Mouse (Mus musculus) liver, embryonic 14.5 days (tissue): ENCODE data around the gene Vmn1r173. TPM values are rescaled to one million over a fixed set of nuclear protein-coding genes. Genes with fewer than 3 reads are reported as not detected.
"Not testable (repeated sequence)": the region's sequence is repeated elsewhere in the genome, so short reads cannot be mapped to it uniquely, and the experiment has no call there.

Source experiments
- ATAC-seq: fragments of 200-750 bp; cut with Nextera tagmentation; 2 replicates; pipeline ENCODE4 v1.8.0; 2017; ENCODE audit warnings: moderate number of reproducible peaks, mild to moderate bottlenecking, moderate library complexity; ENCODE audit not compliant: insufficient read depth
- DNase-seq, 3 experiments: peaks; one replicate each; pipeline ENCODE4 v3.0.0-alpha.2; 2012 to 2013; ENCODE audit warnings: low read depth in 3 of 3, low spot score in 3 of 3
- H3K27ac ChIP-seq: fragments of 300-500 bp; sonication (generic); 2 replicates; pipeline ENCODE4 v1.5.1; 2014; ENCODE audit warnings: moderate library complexity, mild to moderate bottlenecking, control low read depth, inconsistent platforms
- H3K27me3 ChIP-seq: fragments of 300-500 bp; sonication (generic); 2 replicates; pipeline ENCODE4 v1.6.1; 2014; ENCODE audit warnings: mild to moderate bottlenecking, low read length, moderate library complexity; ENCODE audit not compliant: control insufficient read depth, insufficient read depth
- H3K36me3 ChIP-seq: fragments of 300-500 bp; sonication (generic); replicated peaks from 2 replicates; pipeline ENCODE4 v1.6.1; 2014; ENCODE audit warnings: low read depth; ENCODE audit not compliant: control insufficient read depth, insufficient read depth
- H3K4me1 ChIP-seq, 2 experiments: fragments of 200-500 bp in 1 of 2; fragments of 300-500 bp in 1 of 2; sonication (generic) in 1 of 2; replicated peaks; 2 replicates each; pipeline ENCODE4 v1.6.1; 2012 to 2014; ENCODE audit warnings: antibody characterized with exemption in 1 of 2, inconsistent platforms in 1 of 2, low read length in 1 of 2; ENCODE audit not compliant: control insufficient read depth in 2 of 2, insufficient read depth in 2 of 2
- H3K4me2 ChIP-seq: fragments of 300-500 bp; sonication (generic); 2 replicates; pipeline ENCODE4 v1.6.1; 2014; ENCODE audit warnings: low read depth, mild to moderate bottlenecking, control low read depth, moderate library complexity
- H3K4me3 ChIP-seq, 2 experiments: fragments of 200-500 bp in 1 of 2; fragments of 300-500 bp in 1 of 2; sonication (generic) in 1 of 2; 2 replicates each; pipeline ENCODE4 v1.5.1; 2012 to 2014; ENCODE audit warnings: low read depth in 2 of 2, low read length in 2 of 2, mild to moderate bottlenecking in 2 of 2, control low read depth in 1 of 2, inconsistent platforms in 1 of 2, moderate library complexity in 1 of 2; ENCODE audit not compliant: insufficient read depth in 1 of 2
- H3K9ac ChIP-seq: fragments of 300-500 bp; sonication (generic); replicated peaks from 2 replicates; pipeline ENCODE4 v1.6.1; 2014; ENCODE audit warnings: mild to moderate bottlenecking, control low read depth, moderate library complexity
- H3K9me3 ChIP-seq: fragments of 300-500 bp; sonication (generic); 2 replicates; pipeline ENCODE4 v1.6.1; 2016; ENCODE audit warnings: low read length, mixed read lengths; ENCODE audit not compliant: control insufficient read depth
- CTCF ChIP-seq: IDR thresholded peaks from 2 replicates; pipeline ENCODE4 v1.5.1; 2016; ENCODE audit warnings: antibody characterized with exemption, low read depth, control low read depth
- EP300 ChIP-seq: IDR thresholded peaks from 2 replicates; pipeline ENCODE4 v1.6.1; 2016; ENCODE audit warnings: antibody characterized with exemption, low read depth
- WGBS: fragments of 180-500 bp; shearing (Covaris S2); extraction: QIAGEN DNeasy Blood & Tissue Kit; methylation state at CpG from one replicate; pipeline ENCODE4 v1.1.7; 2014; ENCODE audit not compliant: insufficient replicate concordance; 5-methylcytosine and 5-hydroxymethylcytosine counted together
- polyA plus RNA-seq, 2 experiments: library from polyadenylated mRNA; depleted of rRNA in 1 of 2; stranded (reverse) in 1 of 2; unstranded in 1 of 2; fragments of >200 nt; fragmentation: Nextera tagmentation in 1 of 2; extraction: Ambion mirVana in 1 of 2; gene quantifications; 2 replicates each; pipeline versions ENCODE4 v1.2.1 to v1.2.3; 2012 to 2014

Vmn1r173 gene
- polyA plus RNA-seq (2012; rRNA removed) = not detected in 2 replicates
- polyA plus RNA-seq (2014; fragmentation: Nextera tagmentation; extraction: Ambion mirVana) = not detected in 2 replicates

- DNase-seq, H3K36me3 ChIP-seq, ATAC-seq, H3K4me1 ChIP-seq, H3K4me2 ChIP-seq, H3K9me3 ChIP-seq, H3K4me3 ChIP-seq, H3K9ac ChIP-seq, H3K27ac ChIP-seq, H3K27me3 ChIP-seq: not testable (repeated sequence)
- WGBS = 21% methylated on average over 1 of the region's 1 CpGs
Measured at GRCm38 (mm10) chr7:23700403-23700802, at the start of gene Vmn1r173. Gene Vmn1r173 (plus strand): TSS chr7:23700703.

GRCm38 (mm10) chr7:23658016-23658415 is 42.5 kb upstream of the Vmn1r173 start, which contains the start of gene Vmn1r172:
Gene Vmn1r172 (plus strand): TSS chr7:23658316.
- 50% methylated on average over 2 of the region's 2 CpGs for WGBS
- no peaks in the 10 kb centered on the region for H3K36me3 ChIP-seq
- ATAC-seq (no peak), DNase-seq (no peak)
- H3K4me1 ChIP-seq = no peaks in the 10 kb centered on the region
- TF ChIP-seq CTCF = no peak
- no peak for TF ChIP-seq EP300
- no peak within 1 kb of the TSS for H3K4me2 ChIP-seq
- no peaks in the 10 kb centered on the region for H3K27me3 ChIP-seq
- no peaks in the 10 kb centered on the region for H3K9me3 ChIP-seq
- H3K4me3 ChIP-seq = no peak within 1 kb of the TSS
- no peak within 1 kb of the TSS for H3K27ac ChIP-seq
- no peak within 1 kb of the TSS for H3K9ac ChIP-seq

GRCm38 (mm10) chr7:23751970-23752369 is 51.5 kb downstream of the Vmn1r173 start, which contains the start of gene Vmn1r174:
Gene Vmn1r174 (plus strand): TSS chr7:23752270.
- WGBS = 13% methylated on average over 1 of the region's 1 CpGs
- not testable (repeated sequence) for H3K36me3 ChIP-seq, H3K27me3 ChIP-seq, H3K4me1 ChIP-seq, H3K9me3 ChIP-seq, H3K4me3 ChIP-seq, ATAC-seq, H3K9ac ChIP-seq, H3K27ac ChIP-seq, DNase-seq, H3K4me2 ChIP-seq

Other genes with a start within 250 kb of the Vmn1r173 start
- not detected in 2 replicates for gene Vmn1r167, start 193.5 kb upstream of the Vmn1r173 start, polyA plus RNA-seq (2012; rRNA removed)
- not detected in 2 replicates for gene Vmn1r167, start 193.5 kb upstream of the Vmn1r173 start, polyA plus RNA-seq (2014; fragmentation: Nextera tagmentation; extraction: Ambion mirVana)
- not detected in 2 replicates for gene Vmn1r168, start 161.0 kb upstream of the Vmn1r173 start, polyA plus RNA-seq (2012; rRNA removed)
- not detected in 2 replicates for gene Vmn1r168, start 161.0 kb upstream of the Vmn1r173 start, polyA plus RNA-seq (2014; fragmentation: Nextera tagmentation; extraction: Ambion mirVana)
- not detected in 2 replicates for gene Vmn1r169, start 125.2 kb upstream of the Vmn1r173 start, polyA plus RNA-seq (2012; rRNA removed)
- gene Vmn1r169, start 125.2 kb upstream of the Vmn1r173 start, polyA plus RNA-seq (2014; fragmentation: Nextera tagmentation; extraction: Ambion mirVana) = not detected in 2 replicates
- gene Vmn1r170, start 94.5 kb upstream of the Vmn1r173 start, polyA plus RNA-seq (2012; rRNA removed) = not detected in 2 replicates
- not detected in 2 replicates for gene Vmn1r170, start 94.5 kb upstream of the Vmn1r173 start, polyA plus RNA-seq (2014; fragmentation: Nextera tagmentation; extraction: Ambion mirVana)
- not detected in 2 replicates for gene Vmn1r171, start 70.0 kb upstream of the Vmn1r173 start, polyA plus RNA-seq (2012; rRNA removed)
- gene Vmn1r171, start 70.0 kb upstream of the Vmn1r173 start, polyA plus RNA-seq (2014; fragmentation: Nextera tagmentation; extraction: Ambion mirVana) = not detected in 2 replicates
- gene Vmn1r172, start 42.4 kb upstream of the Vmn1r173 start, polyA plus RNA-seq (2012; rRNA removed) = not detected in 2 replicates
- not detected in 2 replicates for gene Vmn1r172, start 42.4 kb upstream of the Vmn1r173 start, polyA plus RNA-seq (2014; fragmentation: Nextera tagmentation; extraction: Ambion mirVana)
- not detected in 2 replicates for gene Vmn1r174, start 51.6 kb downstream of the Vmn1r173 start, polyA plus RNA-seq (2012; rRNA removed)
- not detected in 2 replicates for gene Vmn1r174, start 51.6 kb downstream of the Vmn1r173 start, polyA plus RNA-seq (2014; fragmentation: Nextera tagmentation; extraction: Ambion mirVana)
- not detected in 2 replicates for gene Vmn1r175, start 109.9 kb downstream of the Vmn1r173 start, polyA plus RNA-seq (2012; rRNA removed)
- gene Vmn1r175, start 109.9 kb downstream of the Vmn1r173 start, polyA plus RNA-seq (2014; fragmentation: Nextera tagmentation; extraction: Ambion mirVana) = not detected in 2 replicates
- gene Vmn1r176, start 136.7 kb downstream of the Vmn1r173 start, polyA plus RNA-seq (2012; rRNA removed) = not detected in 2 replicates
- not detected in 2 replicates for gene Vmn1r176, start 136.7 kb downstream of the Vmn1r173 start, polyA plus RNA-seq (2014; fragmentation: Nextera tagmentation; extraction: Ambion mirVana)
- gene Vmn1r177, start 165.7 kb downstream of the Vmn1r173 start, polyA plus RNA-seq (2012; rRNA removed) = not detected in 2 replicates
- not detected in 2 replicates for gene Vmn1r177, start 165.7 kb downstream of the Vmn1r173 start, polyA plus RNA-seq (2014; fragmentation: Nextera tagmentation; extraction: Ambion mirVana)
- gene Vmn1r178, start 191.3 kb downstream of the Vmn1r173 start, polyA plus RNA-seq (2012; rRNA removed) = not detected in 2 replicates
- gene Vmn1r178, start 191.3 kb downstream of the Vmn1r173 start, polyA plus RNA-seq (2014; fragmentation: Nextera tagmentation; extraction: Ambion mirVana) = not detected in 2 replicates
- gene Vmn1r179, start 226.3 kb downstream of the Vmn1r173 start, polyA plus RNA-seq (2012; rRNA removed) = not detected in 2 replicates
- gene Vmn1r179, start 226.3 kb downstream of the Vmn1r173 start, polyA plus RNA-seq (2014; fragmentation: Nextera tagmentation; extraction: Ambion mirVana) = not detected in 2 replicates
- gene Vmn1r180, start 249.9 kb downstream of the Vmn1r173 start, polyA plus RNA-seq (2012; rRNA removed) = not detected in 2 replicates
- gene Vmn1r180, start 249.9 kb downstream of the Vmn1r173 start, polyA plus RNA-seq (2014; fragmentation: Nextera tagmentation; extraction: Ambion mirVana) = not detected in 2 replicates